Mouse (Mus musculus) kidney, adult 2 months (tissue): ENCODE measurements at regions not wholly inside any gene's neighbourhood (a gene's known extent, or its start where the extent isn't known, plus 50 kb on each side); places are given as distances from the start of the nearest gene placed in this dataset.

Experiments used
- CTCF ChIP-seq: fragments of 200-500 bp; conservative IDR thresholded peaks from 2 replicates; pipeline ENCODE4 v1.5.1; 2011; ENCODE audit warnings: low read depth, mild to moderate bottlenecking, control low read depth, low read length, moderate library complexity, mixed read lengths; ENCODE audit not compliant: insufficient read depth, insufficient read length
- POLR2A ChIP-seq: fragments of 200-500 bp; IDR thresholded peaks from one replicate; pipeline ENCODE4 v1.6.1; 2011; ENCODE audit warnings: low read depth, low read length, control low read depth

GRCm38 (mm10) chr16:30804018-30804417 is 204.5 kb downstream of the Fam43a start:
- TF ChIP-seq CTCF (no peak), POLR2A (no peak)
